Mouse (Mus musculus): ENCODE measurements around the gene Gins3. TPM values are rescaled to one million over a fixed set of nuclear protein-coding genes. Genes with fewer than 3 reads are reported as not detected.

Gins3 gene
- total and polyA plus RNA-seq, 3 experiments, result 14.0 to 14.4 TPM; not detected in 1

DNA sequence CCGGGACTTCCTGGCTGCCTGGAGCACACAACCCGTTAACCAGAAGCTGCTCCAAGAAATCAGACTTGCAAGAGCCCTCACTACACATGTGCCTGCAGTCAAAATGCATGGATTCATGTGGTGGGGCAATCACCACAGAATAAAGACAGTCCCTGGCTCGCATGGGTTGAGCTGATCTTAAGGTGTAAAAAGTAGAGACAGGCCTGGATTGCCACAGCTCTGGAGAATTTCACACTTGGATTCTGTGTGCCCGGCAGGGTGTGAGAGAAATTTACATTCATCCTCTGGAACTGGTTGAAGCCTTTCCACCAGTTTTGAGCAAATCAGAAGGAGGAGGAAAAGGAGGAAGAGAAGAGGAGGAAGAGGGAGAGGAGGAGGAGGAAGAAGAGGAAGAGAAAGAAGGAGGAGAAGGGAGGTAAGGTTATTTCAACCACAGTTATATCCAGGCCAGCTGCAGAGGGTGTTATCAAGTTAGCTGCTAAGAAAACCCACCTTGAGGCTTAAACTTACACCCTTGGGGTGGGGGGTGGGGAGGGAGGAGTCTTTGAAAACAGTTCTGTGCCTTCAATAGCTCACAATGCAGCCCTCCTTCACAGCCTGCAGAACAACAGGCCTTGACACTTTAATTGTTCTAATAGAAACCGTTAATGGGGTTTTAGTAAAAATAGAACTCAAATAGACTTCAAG lies 23.2 kb downstream of the Gins3 start:
- Histone ChIP-seq H3K9me3 (replicated peaks; ENCODE audit: insufficient read depth, low read length) (no peaks in the 10 kb centered on the region), H3K27ac (ENCODE audit: control insufficient read depth, low read depth, low read length) (peak overlapping the region; percentile 61), H3K4me3 (ENCODE audit: control insufficient read depth in 1 of 2, insufficient read depth in 1 of 2, low read depth in 2 of 2, low read length in 2 of 2) (no peak overlapping the region; a peak in 1 of 4 replicates), H3K9ac (ENCODE audit: control insufficient read depth, low read depth, low read length, poor library complexity, severe bottlenecking) (peak overlapping the region; percentile 17; the same call in 1 of the 2 replicates), H3K4me1 (ENCODE audit: control insufficient read depth in 1 of 2, insufficient read depth in 2 of 2, low read length in 2 of 2) (peaks cover 23 to 32% of the 10 kb centered on the region in 2 experiments), H3K36me3 (ENCODE audit: control insufficient read depth in 1 of 2, insufficient read depth in 2 of 2, low read length in 2 of 2) (peaks cover 0 to 19% of the 10 kb centered on the region in 2 experiments; a peak in 2 of 4 replicates), H3K79me2 (ENCODE audit: control insufficient read depth, insufficient read depth, low read length, poor library complexity) (no peaks in the 10 kb centered on the region), H3K27me3 (ENCODE audit: control insufficient read depth in 1 of 2, insufficient read depth in 2 of 2, low read length in 2 of 2) (no peaks in the 10 kb centered on the region)
- DNase-seq (ENCODE audit: low read depth, low spot score), result peak; percentile 68
- TF ChIP-seq KAT2A (conservative IDR thresholded peaks at IDR 0.05; ENCODE audit: low read depth, low read length) (no peak), USF2 (IDR thresholded peaks at IDR 0.05; ENCODE audit: borderline replicate concordance in 1 of 2, insufficient read depth in 1 of 2, low read depth in 1 of 2, low read length in 2 of 2) (no peak), ELF1 (IDR thresholded peaks at IDR 0.05; ENCODE audit: low read depth, low read length) (0 out of 2 replicates have a peak, but pooled peaks have one; percentile 27), UBTF (IDR thresholded peaks at IDR 0.05; ENCODE audit: borderline replicate concordance, insufficient read depth, low read depth, low read length) (no peak), JUND (IDR thresholded peaks at IDR 0.05; ENCODE audit: low read depth, low read length) (no peak), CHD2 (IDR thresholded peaks at IDR 0.05; ENCODE audit: low read length) (no peak), MEF2A (IDR thresholded peaks at IDR 0.05; ENCODE audit: extremely low read depth, insufficient replicate concordance, low read depth, low read length, poor library complexity, severe bottlenecking) (no peak), CHD1 (IDR thresholded peaks at IDR 0.05; ENCODE audit: low read depth, low read length) (no peak), GABPA (IDR thresholded peaks at IDR 0.05; ENCODE audit: low read depth, low read length) (no peak), TBP (IDR thresholded peaks at IDR 0.05; ENCODE audit: low read depth, low read length) (no peak), HCFC1 (IDR thresholded peaks at IDR 0.05; ENCODE audit: low read depth, low read length) (0 out of 2 replicates have a peak, but pooled peaks have one; percentile 17), EP300 (IDR thresholded peaks at IDR 0.05; ENCODE audit: low read depth in 1 of 2, low read length in 2 of 2) (peak; percentile 62 to 75; a peak in 3 of 4 replicates), ETS1 (IDR thresholded peaks at IDR 0.05; ENCODE audit: low read depth, low read length) (peak; percentile 75), POLR2A (IDR thresholded peaks at IDR 0.05; ENCODE audit: control insufficient read depth in 1 of 2, insufficient read depth in 1 of 2, low read depth in 1 of 2, low read length in 2 of 2, poor library complexity in 1 of 2) (no peak), MYC (IDR thresholded peaks at IDR 0.05; ENCODE audit: low read depth, low read length) (no peak), POLR2AphosphoS5 (IDR thresholded peaks at IDR 0.05; ENCODE audit: borderline replicate concordance, low read depth, low read length) (no peak), CTCF (IDR thresholded peaks at IDR 0.05 in 2 of 3, conservative IDR thresholded peaks at IDR 0.05 in 1 of 3; ENCODE audit: control insufficient read depth in 1 of 3, insufficient read depth in 1 of 3, low read depth in 2 of 3, low read length in 3 of 3, poor library complexity in 1 of 3, severe bottlenecking in 1 of 3) (no peak), NELFE (IDR thresholded peaks at IDR 0.05; ENCODE audit: low read depth, low read length) (no peak), MXI1 (IDR thresholded peaks at IDR 0.05; ENCODE audit: low read depth, low read length) (no peak), TAL1 (IDR thresholded peaks at IDR 0.05; ENCODE audit: low read length) (no peak; the same call in 1 of the 2 replicates), SMC3 (IDR thresholded peaks at IDR 0.05; ENCODE audit: low read depth, low read length) (no peak), POLR2AphosphoS2 (IDR thresholded peaks at IDR 0.05; ENCODE audit: low read length) (no peak), ZMIZ1 (IDR thresholded peaks at IDR 0.05; ENCODE audit: low read depth, low read length) (no peak), RCOR1 (IDR thresholded peaks at IDR 0.05; ENCODE audit: low read depth, low read length) (no peak; the same call in 1 of the 2 replicates), ZC3H11A (IDR thresholded peaks at IDR 0.05; ENCODE audit: low read depth, low read length) (no peak), ZKSCAN1 (IDR thresholded peaks at IDR 0.05; ENCODE audit: low read depth, low read length) (no peak), TCF12 (IDR thresholded peaks at IDR 0.05; ENCODE audit: low read depth, low read length) (peak; percentile 72), GATA1 (IDR thresholded peaks at IDR 0.05; ENCODE audit: low read depth, low read length) (peak; percentile 56), USF1 (IDR thresholded peaks at IDR 0.05; ENCODE audit: low read depth, low read length) (no peak), E2F4 (IDR thresholded peaks at IDR 0.05; ENCODE audit: borderline replicate concordance, low read depth, low read length) (no peak), SIN3A (IDR thresholded peaks at IDR 0.05; ENCODE audit: low read length) (0 out of 2 replicates have a peak, but pooled peaks have one; percentile 33), BHLHE40 (IDR thresholded peaks at IDR 0.05; ENCODE audit: borderline replicate concordance, low read depth, low read length) (no peak), ZNF384 (IDR thresholded peaks at IDR 0.05; ENCODE audit: low read depth, low read length) (no peak), MYB (IDR thresholded peaks at IDR 0.05; ENCODE audit: low read depth, low read length) (no peak), MAFK (IDR thresholded peaks at IDR 0.05; ENCODE audit: borderline replicate concordance, low read depth, low read length) (no peak), NRF1 (IDR thresholded peaks at IDR 0.05; ENCODE audit: insufficient read depth, low read depth, low read length, poor library complexity, severe bottlenecking) (no peak)

Data from MEL (cell line).